In the genomic region with DNA sequence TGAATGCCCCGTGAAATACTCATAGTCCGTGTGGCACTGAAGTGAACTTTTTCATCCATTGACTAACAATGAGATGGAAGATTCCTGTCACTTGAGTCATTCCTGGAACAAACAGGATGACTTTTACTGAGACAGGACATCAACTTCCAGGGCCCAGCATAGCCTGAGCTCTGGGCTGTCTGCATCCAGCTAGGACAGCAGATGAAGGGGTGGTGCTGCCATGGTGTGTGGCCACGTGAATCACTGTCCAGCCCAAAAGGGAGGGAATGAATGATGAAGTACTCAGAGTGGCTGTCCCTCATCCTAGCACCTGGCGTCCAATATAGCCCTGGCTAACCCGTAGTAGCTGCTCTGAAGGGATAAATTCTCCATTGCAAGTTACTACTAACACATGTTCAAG, we compare ENCODE assay signal across 11 mouse cellular contexts.
"Had no signal": no experiment of that assay in that cellular context is flagged by ENCODE, and none has a peak within 500 bp of the region (broad histone marks: within the 10 kb centered on the region; RNA-seq: fewer than 3 reads in every experiment).

No protein-coding gene starts in this region.

- H3K27ac ChIP-seq: limb, embryonic 13.5 days; liver, embryonic 14.5 days; neural tube, embryonic 12.5 days had no signal

- DNase-seq: kidney, adult 8-10 months; left cerebral cortex, postnatal 4 days; lung, adult 18-20 months; retina, postnatal 1 day; right cerebral cortex, postnatal 4 days; spleen, adult 18-20 months; thymus, adult 18-20 months; thymus, postnatal 14 days had no signal

- H3K9me3 ChIP-seq: limb, embryonic 13.5 days; neural tube, embryonic 12.5 days had no signal

- H3K4me3 ChIP-seq: limb, embryonic 13.5 days; neural tube, embryonic 12.5 days had no signal

- H3K27me3 ChIP-seq: limb, embryonic 13.5 days; neural tube, embryonic 12.5 days had no signal

- H3K4me2 ChIP-seq: limb, embryonic 13.5 days; neural tube, embryonic 12.5 days had no signal

- H3K9ac ChIP-seq: limb, embryonic 13.5 days; liver, embryonic 14.5 days; neural tube, embryonic 12.5 days had no signal

- H3K36me3 ChIP-seq: neural tube, embryonic 12.5 days had no signal
